Mouse (Mus musculus): ENCODE data around the gene Clasp1. TPM values are rescaled to one million over a fixed set of nuclear protein-coding genes. Genes with fewer than 3 reads are reported as not detected.
"Not testable (repeated sequence)": the region's sequence is repeated elsewhere in the genome, so short reads cannot be mapped to it uniquely, and the experiment has no call there.

Clasp1 gene
- polyA plus RNA-seq, 1 experiment: 14.8 TPM

DNA sequence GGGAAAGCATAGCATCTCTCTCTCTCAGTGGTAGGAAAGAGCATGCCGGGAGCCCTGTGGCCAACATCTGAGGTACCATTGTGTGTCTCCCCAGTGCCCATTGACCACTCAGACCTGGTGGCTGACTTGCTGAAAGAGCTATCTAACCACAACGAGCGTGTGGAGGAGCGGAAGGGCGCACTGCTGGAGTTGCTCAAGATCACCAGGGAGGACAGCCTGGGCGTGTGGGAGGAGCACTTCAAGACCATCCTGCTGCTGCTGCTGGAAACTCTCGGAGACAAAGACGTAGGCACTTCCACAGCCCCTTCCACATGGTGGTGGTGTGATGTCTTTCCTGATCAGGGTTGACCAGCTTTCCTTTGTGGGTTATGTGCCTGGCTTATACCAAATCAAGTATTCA is 192.3 kb downstream of the Clasp1 start:
- no peak for DNase-seq (ENCODE audit: low read depth in 1 of 2, low spot score in 2 of 2)
- 91% methylated on average over 8 of the region's 8 CpGs for WGBS
- Histone ChIP-seq H3K4me3 (ENCODE audit: extremely low read depth, insufficient read depth, insufficient read length) (no peak overlapping the region), H3K4me1 (ENCODE audit: control insufficient read depth, insufficient read depth, insufficient read length) (no peaks in the 10 kb centered on the region), H3K27ac (ENCODE audit: insufficient read depth, low read length) (no peak overlapping the region), H3K27me3 (ENCODE audit: control insufficient read depth, insufficient read depth, low read length) (no peaks in the 10 kb centered on the region), H3K36me3 (ENCODE audit: control insufficient read depth, insufficient read depth, low read length) (peaks cover 16% of the 10 kb centered on the region)
- no peak for TF ChIP-seq CTCF (IDR thresholded peaks at IDR 0.05; ENCODE audit: extremely low read depth, insufficient read depth, insufficient read length, insufficient replicate concordance)
- no peak for TF ChIP-seq POLR2A (IDR thresholded peaks at IDR 0.05; ENCODE audit: low read depth, low read length)

DNA sequence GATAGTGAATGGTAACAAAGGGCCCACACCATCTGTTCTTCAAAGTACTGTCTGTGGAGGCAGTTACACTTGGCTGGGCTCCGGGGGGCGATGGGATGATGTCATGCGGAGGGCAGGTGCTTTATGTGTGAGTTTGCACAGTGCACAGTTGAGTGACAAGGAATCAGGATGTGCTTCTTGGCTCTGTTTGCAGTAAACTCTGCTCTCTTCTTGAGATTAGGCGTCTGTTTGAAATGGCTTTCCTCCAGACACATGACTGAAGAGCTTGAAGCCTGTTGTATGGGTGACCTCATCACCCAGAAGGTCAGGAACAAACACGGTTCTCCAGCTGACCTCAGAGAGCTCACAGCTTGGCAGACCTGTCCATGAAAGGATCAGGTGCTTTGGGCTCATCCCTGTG is 200.9 kb downstream of the Clasp1 start:
- Histone ChIP-seq H3K4me1 (ENCODE audit: control insufficient read depth, insufficient read depth, insufficient read length) (no peaks in the 10 kb centered on the region), H3K4me3 (ENCODE audit: extremely low read depth, insufficient read depth, insufficient read length) (no peak overlapping the region), H3K27me3 (ENCODE audit: control insufficient read depth, insufficient read depth, low read length) (no peaks in the 10 kb centered on the region), H3K27ac (ENCODE audit: insufficient read depth, low read length) (no peak overlapping the region), H3K36me3 (ENCODE audit: control insufficient read depth, insufficient read depth, low read length) (peaks cover 26% of the 10 kb centered on the region)
- no peak for DNase-seq (ENCODE audit: low read depth in 1 of 2, low spot score in 2 of 2)
- no peak for TF ChIP-seq CTCF (IDR thresholded peaks at IDR 0.05; ENCODE audit: extremely low read depth, insufficient read depth, insufficient read length, insufficient replicate concordance)
- TF ChIP-seq POLR2A (IDR thresholded peaks at IDR 0.05; ENCODE audit: low read depth, low read length): no peak
- 89% methylated on average over 5 of the region's 5 CpGs for WGBS

DNA sequence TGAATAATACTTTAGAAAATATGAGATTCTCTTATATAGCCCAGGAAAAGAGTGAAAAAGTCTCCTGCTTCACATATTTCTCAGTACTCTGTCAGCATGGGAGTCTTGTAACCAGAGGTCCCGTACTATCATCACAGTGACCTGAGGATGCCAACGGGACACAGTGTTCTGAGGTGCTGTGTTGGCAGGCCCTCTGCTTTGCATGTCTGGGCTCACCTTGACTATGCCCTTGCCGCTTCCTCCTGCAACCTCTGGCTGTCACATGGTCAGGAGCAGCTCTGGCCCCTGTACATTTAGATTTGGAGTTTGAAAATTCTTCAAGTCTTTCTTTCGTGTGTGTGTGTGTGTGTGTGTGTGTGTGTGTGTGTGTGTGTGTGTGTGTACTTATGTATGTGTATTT is 204.1 kb downstream of the Clasp1 start:
- TF ChIP-seq CTCF (IDR thresholded peaks at IDR 0.05; ENCODE audit: extremely low read depth, insufficient read depth, insufficient read length, insufficient replicate concordance) (no peak), POLR2A (IDR thresholded peaks at IDR 0.05; ENCODE audit: low read depth, low read length) (no peak)
- Histone ChIP-seq H3K27me3 (ENCODE audit: control insufficient read depth, insufficient read depth, low read length) (no peaks in the 10 kb centered on the region), H3K4me3 (ENCODE audit: extremely low read depth, insufficient read depth, insufficient read length) (no peak overlapping the region), H3K27ac (ENCODE audit: insufficient read depth, low read length) (no peak overlapping the region), H3K36me3 (ENCODE audit: control insufficient read depth, insufficient read depth, low read length) (peaks cover 38% of the 10 kb centered on the region), H3K4me1 (ENCODE audit: control insufficient read depth, insufficient read depth, insufficient read length) (no peaks in the 10 kb centered on the region)
- DNase-seq (ENCODE audit: low read depth in 1 of 2, low spot score in 2 of 2): no peak
- 94% methylated on average over 4 of the region's 4 CpGs for WGBS

DNA sequence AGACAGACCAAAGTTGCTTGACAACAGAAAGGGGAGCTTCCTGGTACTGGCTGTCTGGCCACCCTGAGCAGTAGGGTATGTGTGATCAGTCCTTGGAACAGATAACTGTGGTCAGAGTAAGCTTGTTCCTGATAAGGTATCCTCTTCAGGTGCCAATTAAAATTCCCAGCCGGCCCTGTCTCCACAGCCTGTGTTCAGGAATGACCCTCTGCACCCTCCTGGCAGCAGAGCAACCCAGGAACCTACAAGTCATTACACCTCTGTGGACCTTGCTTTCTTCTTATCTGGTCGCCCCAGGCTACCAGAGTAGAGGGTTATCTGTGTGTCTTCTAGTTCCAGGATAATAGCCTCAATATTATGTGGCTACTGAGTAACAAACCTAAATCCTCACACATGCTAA is 206.5 kb downstream of the Clasp1 start:
- Histone ChIP-seq H3K27me3 (ENCODE audit: control insufficient read depth, insufficient read depth, low read length) (no peaks in the 10 kb centered on the region), H3K27ac (ENCODE audit: insufficient read depth, low read length) (no peak overlapping the region), H3K4me1 (ENCODE audit: control insufficient read depth, insufficient read depth, insufficient read length) (no peaks in the 10 kb centered on the region), H3K36me3 (ENCODE audit: control insufficient read depth, insufficient read depth, low read length) (peaks cover 42% of the 10 kb centered on the region), H3K4me3 (ENCODE audit: extremely low read depth, insufficient read depth, insufficient read length) (no peak overlapping the region)
- 86% methylated on average over 2 of the region's 2 CpGs for WGBS
- TF ChIP-seq POLR2A (IDR thresholded peaks at IDR 0.05; ENCODE audit: low read depth, low read length): no peak
- TF ChIP-seq CTCF (IDR thresholded peaks at IDR 0.05; ENCODE audit: extremely low read depth, insufficient read depth, insufficient read length, insufficient replicate concordance): no peak
- no peak for DNase-seq (ENCODE audit: low read depth in 1 of 2, low spot score in 2 of 2)

DNA sequence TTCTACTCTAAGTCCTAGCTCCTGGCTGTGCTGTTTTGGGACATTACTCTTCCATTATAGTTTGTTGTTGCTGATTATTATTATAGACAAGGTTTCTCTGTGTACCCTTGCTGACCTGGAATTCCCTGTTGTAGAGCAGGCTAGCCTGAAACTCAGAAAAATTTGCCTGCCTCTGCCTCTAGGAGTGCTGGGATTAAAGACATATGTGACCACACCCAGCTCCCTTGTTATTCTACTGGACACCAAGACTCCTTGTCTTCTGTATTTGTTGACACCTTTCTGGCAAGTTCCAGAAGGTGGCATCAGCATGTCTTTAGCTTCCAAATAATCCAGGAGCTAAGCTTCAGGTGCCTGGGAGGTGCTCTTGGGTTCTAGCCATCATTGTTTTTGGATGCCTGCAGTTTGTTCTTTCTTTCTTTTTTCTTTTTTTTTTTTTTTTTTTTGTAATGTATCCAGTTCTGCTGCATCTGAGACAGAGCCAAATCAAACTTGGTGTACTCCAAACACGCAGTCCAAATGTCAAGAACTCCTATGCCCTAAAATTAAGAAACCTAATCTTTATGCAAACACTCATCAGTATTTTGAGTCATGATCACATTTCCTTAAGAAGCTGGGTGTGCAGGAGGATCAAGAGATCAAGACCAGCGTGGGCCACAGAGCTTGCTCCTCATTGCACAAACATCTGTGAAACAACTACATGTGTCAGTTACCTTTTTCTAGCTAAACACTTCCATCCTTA is 208.8 kb downstream of the Clasp1 start:
- Histone ChIP-seq H3K27me3 (ENCODE audit: control insufficient read depth, insufficient read depth, low read length) (no peaks in the 10 kb centered on the region), H3K4me1 (ENCODE audit: control insufficient read depth, insufficient read depth, insufficient read length) (no peaks in the 10 kb centered on the region), H3K27ac (ENCODE audit: insufficient read depth, low read length) (no peak overlapping the region), H3K36me3 (ENCODE audit: control insufficient read depth, insufficient read depth, low read length) (peaks cover 50% of the 10 kb centered on the region), H3K4me3 (ENCODE audit: extremely low read depth, insufficient read depth, insufficient read length) (no peak overlapping the region)
- TF ChIP-seq CTCF (IDR thresholded peaks at IDR 0.05; ENCODE audit: extremely low read depth, insufficient read depth, insufficient read length, insufficient replicate concordance) (no peak), POLR2A (IDR thresholded peaks at IDR 0.05; ENCODE audit: low read depth, low read length) (no peak)
- WGBS: 99% methylated on average over 2 of the region's 2 CpGs
- DNase-seq (ENCODE audit: low read depth in 1 of 2, low spot score in 2 of 2): no peak

DNA sequence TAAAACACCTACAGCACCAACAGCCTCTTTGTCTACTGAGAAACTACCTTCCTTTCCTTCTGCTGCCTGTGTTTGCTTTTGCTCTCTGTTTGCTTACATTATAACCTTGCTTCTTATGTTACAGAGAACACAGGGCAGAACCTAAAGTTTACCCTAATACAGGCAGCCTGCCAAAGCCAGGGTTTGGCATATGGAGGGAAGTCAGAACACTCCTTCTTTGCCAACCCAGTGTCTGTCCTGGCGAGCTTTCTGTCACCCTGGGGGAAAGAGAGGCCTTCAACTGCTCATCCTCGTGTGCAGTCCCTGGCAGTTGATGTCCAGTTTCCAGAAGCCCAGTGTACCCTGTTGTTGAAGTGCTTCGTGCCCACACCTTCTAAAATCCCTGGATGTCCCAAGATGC is 209.5 kb downstream of the Clasp1 start:
- H3K4me3 ChIP-seq (ENCODE audit: extremely low read depth, insufficient read depth, insufficient read length): no peak overlapping the region
- no peaks in the 10 kb centered on the region for H3K27me3 ChIP-seq (ENCODE audit: control insufficient read depth, insufficient read depth, low read length)
- H3K27ac ChIP-seq (ENCODE audit: insufficient read depth, low read length): no peak overlapping the region
- peaks cover 51% of the 10 kb centered on the region for H3K36me3 ChIP-seq (ENCODE audit: control insufficient read depth, insufficient read depth, low read length)
- TF ChIP-seq CTCF (IDR thresholded peaks at IDR 0.05; ENCODE audit: extremely low read depth, insufficient read depth, insufficient read length, insufficient replicate concordance) (no peak), POLR2A (IDR thresholded peaks at IDR 0.05; ENCODE audit: low read depth, low read length) (no peak)
- DNase-seq (ENCODE audit: low read depth in 1 of 2, low spot score in 2 of 2): no peak
- no peaks in the 10 kb centered on the region for H3K4me1 ChIP-seq (ENCODE audit: control insufficient read depth, insufficient read depth, insufficient read length)
- 91% methylated on average over 3 of the region's 3 CpGs for WGBS

DNA sequence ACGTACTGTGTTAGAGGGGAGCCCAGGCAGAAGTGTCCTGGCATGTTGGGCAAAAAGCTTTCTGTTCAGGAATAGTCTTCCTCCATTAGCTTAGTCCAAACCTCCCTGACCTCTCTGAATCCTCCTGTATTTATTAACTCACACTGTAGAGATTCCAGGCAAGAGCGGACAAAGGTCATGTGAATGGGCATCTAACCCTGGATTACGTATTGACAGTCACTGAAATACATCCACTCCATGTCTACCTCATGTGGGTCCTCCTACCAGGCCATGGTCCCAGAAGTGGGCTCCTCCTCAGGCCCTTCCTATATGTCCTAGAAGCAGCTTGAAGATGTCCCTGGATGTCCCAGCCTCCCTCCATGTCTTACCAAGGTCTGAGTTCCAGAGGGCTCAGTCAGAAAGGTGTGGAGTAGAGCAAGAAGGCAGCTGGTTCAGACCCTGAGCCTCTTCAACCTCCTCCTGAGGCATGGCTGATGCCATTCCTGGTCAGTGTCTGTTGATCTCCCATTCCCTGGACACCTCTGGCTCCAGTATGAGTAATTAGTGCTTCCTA is 224.8 kb downstream of the Clasp1 start:
- peaks cover 3% of the 10 kb centered on the region for H3K36me3 ChIP-seq (ENCODE audit: control insufficient read depth, insufficient read depth, low read length)
- H3K27ac ChIP-seq (ENCODE audit: insufficient read depth, low read length): no peak overlapping the region
- H3K4me1 ChIP-seq (ENCODE audit: control insufficient read depth, insufficient read depth, insufficient read length): no peaks in the 10 kb centered on the region
- no peaks in the 10 kb centered on the region for H3K27me3 ChIP-seq (ENCODE audit: control insufficient read depth, insufficient read depth, low read length)
- no peak for TF ChIP-seq CTCF (IDR thresholded peaks at IDR 0.05; ENCODE audit: extremely low read depth, insufficient read depth, insufficient read length, insufficient replicate concordance)
- no peak for TF ChIP-seq POLR2A (IDR thresholded peaks at IDR 0.05; ENCODE audit: low read depth, low read length)
- H3K4me3 ChIP-seq (ENCODE audit: extremely low read depth, insufficient read depth, insufficient read length): no peak overlapping the region
- WGBS: 90% methylated on average over 3 of the region's 3 CpGs
- no peak for DNase-seq (ENCODE audit: low read depth in 1 of 2, low spot score in 2 of 2)

DNA sequence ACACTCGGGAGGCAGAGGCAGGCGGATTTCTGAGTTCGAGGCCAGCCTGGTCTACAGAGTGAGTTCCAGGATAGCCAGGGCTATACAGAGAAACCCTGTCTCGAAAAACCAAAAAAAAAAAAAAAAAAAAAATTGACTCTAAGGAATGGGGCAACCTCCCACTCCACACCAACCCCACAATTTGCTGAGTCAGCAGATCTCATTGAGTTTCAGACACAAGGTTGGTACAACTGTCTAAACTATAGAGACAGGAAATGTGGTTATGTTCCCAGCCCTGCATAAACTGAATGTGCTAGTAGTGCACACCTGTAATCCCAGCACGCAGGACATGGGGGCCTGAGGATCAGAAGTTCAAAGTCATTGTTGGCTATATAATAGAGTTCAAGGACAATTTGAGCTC is 232.2 kb downstream of the Clasp1 start:
- not testable (repeated sequence) for H3K4me3 ChIP-seq (ENCODE audit: extremely low read depth, insufficient read depth, insufficient read length); H3K4me1 ChIP-seq (ENCODE audit: control insufficient read depth, insufficient read depth, insufficient read length); DNase-seq (ENCODE audit: low read depth in 1 of 2, low spot score in 2 of 2); H3K27me3 ChIP-seq (ENCODE audit: control insufficient read depth, insufficient read depth, low read length); H3K36me3 ChIP-seq (ENCODE audit: control insufficient read depth, insufficient read depth, low read length); H3K27ac ChIP-seq (ENCODE audit: insufficient read depth, low read length)
- WGBS: 88% methylated on average over 5 of the region's 5 CpGs

All from spleen, adult 2 months (tissue).